Mouse (Mus musculus) c-Kit-negative CD71-positive TER-119-positive erythroid progenitor cells, embryonic 14.5 days (primary cell): ENCODE measurements at regions not wholly inside any gene's neighbourhood (a gene's known extent, or its start where the extent isn't known, plus 50 kb on each side); places are given as distances from the start of the nearest gene placed in this dataset.

Experiments
- DNase-seq: peaks from one replicate; pipeline ENCODE4 v3.0.0-alpha.2; 2013; ENCODE audit warnings: low read depth, low spot score

GRCm38 (mm10) chr14:46639116-46639826 is 121.1 kb upstream of the Cdkn3 start:
- no peak for DNase-seq

GRCm38 (mm10) chr14:46638516-46638915 is 121.8 kb upstream of the Cdkn3 start:
- DNase-seq, result no peak

GRCm38 (mm10) chr14:46637240-46637639 is 123.1 kb upstream of the Cdkn3 start:
- no peak for DNase-seq

GRCm38 (mm10) chr14:46636364-46636763 is 124.0 kb upstream of the Cdkn3 start:
- no peak for DNase-seq

- DNase-seq, result no peak
Observed at GRCm38 (mm10) chr14:46635322-46635721, 125.0 kb upstream of the Cdkn3 start.

- no peak for DNase-seq
Observed at GRCm38 (mm10) chr14:46634656-46635244, 125.6 kb upstream of the Cdkn3 start.

- no peak for DNase-seq
Observed at GRCm38 (mm10) chr14:46634251-46634650, 126.1 kb upstream of the Cdkn3 start.

GRCm38 (mm10) chr14:46627690-46628089 is 132.7 kb upstream of the Cdkn3 start:
- no peak for DNase-seq

GRCm38 (mm10) chr14:46625760-46626159 is 134.6 kb upstream of the Cdkn3 start:
- no peak for DNase-seq

GRCm38 (mm10) chr14:46623645-46624044 is 136.7 kb upstream of the Cdkn3 start:
- no peak for DNase-seq

GRCm38 (mm10) chr14:46616030-46616429 is 144.3 kb upstream of the Cdkn3 start:
- no peak for DNase-seq

GRCm38 (mm10) chr14:46614936-46615335 is 145.4 kb upstream of the Cdkn3 start:
- DNase-seq, result no peak

GRCm38 (mm10) chr14:46613748-46614147 is 146.6 kb upstream of the Cdkn3 start:
- no peak for DNase-seq

GRCm38 (mm10) chr14:46613211-46613610 is 147.1 kb upstream of the Cdkn3 start:
- DNase-seq, result no peak

- DNase-seq, result no peak
Observed at GRCm38 (mm10) chr14:46612584-46612983, 147.8 kb upstream of the Cdkn3 start.

GRCm38 (mm10) chr14:46610926-46611325 is 149.4 kb upstream of the Cdkn3 start:
- no peak for DNase-seq

- DNase-seq, result no peak
Observed at GRCm38 (mm10) chr14:46610226-46610855, 150.0 kb upstream of the Cdkn3 start.

- no peak for DNase-seq
Observed at GRCm38 (mm10) chr14:46606694-46607093, 153.6 kb upstream of the Cdkn3 start.

- DNase-seq, result no peak
Observed at GRCm38 (mm10) chr14:46606037-46606436, 154.3 kb upstream of the Cdkn3 start.

GRCm38 (mm10) chr14:46604886-46605531 is 155.3 kb upstream of the Cdkn3 start:
- no peak for DNase-seq

GRCm38 (mm10) chr14:46604156-46604885 is 156.0 kb upstream of the Cdkn3 start:
- no peak for DNase-seq
